Mouse (Mus musculus) erythroblast, embryonic 14.5 days (primary cell): Measurements from ENCODE around the gene Olfr316.

Experiments
- GATA1 ChIP-seq: IDR thresholded peaks from 2 replicates; pipeline ENCODE4 v1.6.1; 2012; ENCODE audit warnings: low read length, inconsistent platforms, mixed read lengths
- TAL1 ChIP-seq: IDR thresholded peaks from 3 replicates; pipeline ENCODE4 v1.6.1; 2012; ENCODE audit warnings: low read length, inconsistent platforms, mixed read lengths

DNA sequence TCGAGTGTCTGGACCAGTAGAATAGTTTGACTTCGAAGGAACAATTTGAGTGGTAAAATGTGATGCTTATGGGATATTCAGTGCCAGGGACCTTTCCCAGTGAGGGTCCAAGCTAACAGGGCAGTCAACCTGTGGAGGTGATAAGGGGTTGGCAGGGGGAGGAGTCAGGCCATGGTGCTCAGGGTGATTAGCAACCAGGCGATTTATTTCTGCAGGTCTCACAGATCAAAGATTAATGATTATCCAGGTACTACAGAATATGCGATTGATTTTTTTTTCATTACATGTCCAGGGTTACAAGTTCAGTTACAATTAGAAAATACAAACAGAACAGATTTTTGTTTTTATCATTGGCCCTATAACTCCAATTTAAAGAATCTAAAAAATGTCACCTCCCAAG lies 51.3 kb downstream of the Olfr316 start:
- TF ChIP-seq TAL1 (no peak), GATA1 (no peak)
